Mouse (Mus musculus): ENCODE measurements around the gene Trpm1. TPM values are rescaled to one million over a fixed set of nuclear protein-coding genes. Genes with fewer than 3 reads are reported as not detected.

Trpm1 gene
- polyA plus RNA-seq, 1 experiment: not detected

- Histone ChIP-seq H3K4me1 (ENCODE audit: control insufficient read depth, insufficient read depth, insufficient read length, low read length) (0 out of 2 replicates have a peak, but pooled peaks cover 2% of the 10 kb centered on the region), H3K27ac (replicated peaks; ENCODE audit: low read depth, low read length) (no peak overlapping the region), H3K4me3 (ENCODE audit: insufficient read depth, low read depth, low read length) (no peak overlapping the region)
These were observed 84.1 kb downstream of the Trpm1 start for GRCm38 (mm10) chr7:64237747-64238146.

- Histone ChIP-seq H3K4me1 (ENCODE audit: control insufficient read depth, insufficient read depth, insufficient read length, low read length) (0 out of 2 replicates have a peak, but pooled peaks cover 2% of the 10 kb centered on the region), H3K27ac (replicated peaks; ENCODE audit: low read depth, low read length) (no peak overlapping the region), H3K4me3 (ENCODE audit: insufficient read depth, low read depth, low read length) (no peak overlapping the region)
These were observed 84.9 kb downstream of the Trpm1 start for GRCm38 (mm10) chr7:64238410-64239086.

- 0 out of 2 replicates have a peak, but pooled peaks cover 2% of the 10 kb centered on the region for H3K4me1 ChIP-seq (ENCODE audit: control insufficient read depth, insufficient read depth, insufficient read length, low read length)
- H3K27ac ChIP-seq (replicated peaks; ENCODE audit: low read depth, low read length): no peak overlapping the region
- no peak overlapping the region for H3K4me3 ChIP-seq (ENCODE audit: insufficient read depth, low read depth, low read length)
These were observed 85.6 kb downstream of the Trpm1 start for GRCm38 (mm10) chr7:64239138-64239805.

GRCm38 (mm10) chr7:64239806-64240315, 86.2 kb downstream of the Trpm1 start:
- Histone ChIP-seq H3K27ac (replicated peaks; ENCODE audit: low read depth, low read length) (no peak overlapping the region), H3K4me3 (ENCODE audit: insufficient read depth, low read depth, low read length) (no peak overlapping the region), H3K4me1 (ENCODE audit: control insufficient read depth, insufficient read depth, insufficient read length, low read length) (0 out of 2 replicates have a peak, but pooled peaks cover 2% of the 10 kb centered on the region)

GRCm38 (mm10) chr7:64242424-64242823, 88.8 kb downstream of the Trpm1 start:
- Histone ChIP-seq H3K4me1 (ENCODE audit: control insufficient read depth, insufficient read depth, insufficient read length, low read length) (0 out of 2 replicates have a peak, but pooled peaks cover 2% of the 10 kb centered on the region), H3K4me3 (ENCODE audit: insufficient read depth, low read depth, low read length) (no peak overlapping the region), H3K27ac (replicated peaks; ENCODE audit: low read depth, low read length) (no peak overlapping the region)

- Histone ChIP-seq H3K4me3 (ENCODE audit: insufficient read depth, low read depth, low read length) (no peak overlapping the region), H3K27ac (replicated peaks; ENCODE audit: low read depth, low read length) (no peak overlapping the region), H3K4me1 (ENCODE audit: control insufficient read depth, insufficient read depth, insufficient read length, low read length) (0 out of 2 replicates have a peak, but pooled peaks cover 2% of the 10 kb centered on the region)
These were observed 90.7 kb downstream of the Trpm1 start for GRCm38 (mm10) chr7:64244371-64244770.

GRCm38 (mm10) chr7:64246713-64247112, 93.1 kb downstream of the Trpm1 start:
- no peaks in the 10 kb centered on the region for H3K4me1 ChIP-seq (ENCODE audit: control insufficient read depth, insufficient read depth, insufficient read length, low read length)
- no peak overlapping the region for H3K27ac ChIP-seq (replicated peaks; ENCODE audit: low read depth, low read length)
- H3K4me3 ChIP-seq (ENCODE audit: insufficient read depth, low read depth, low read length): no peak overlapping the region

- no peak overlapping the region for H3K4me3 ChIP-seq (ENCODE audit: insufficient read depth, low read depth, low read length)
- no peaks in the 10 kb centered on the region for H3K4me1 ChIP-seq (ENCODE audit: control insufficient read depth, insufficient read depth, insufficient read length, low read length)
- H3K27ac ChIP-seq (replicated peaks; ENCODE audit: low read depth, low read length): no peak overlapping the region
These were observed 94.7 kb downstream of the Trpm1 start for GRCm38 (mm10) chr7:64248352-64248751.

GRCm38 (mm10) chr7:64249715-64250114, 96.1 kb downstream of the Trpm1 start:
- no peaks in the 10 kb centered on the region for H3K4me1 ChIP-seq (ENCODE audit: control insufficient read depth, insufficient read depth, insufficient read length, low read length)
- peak overlapping the region; percentile 51; the same call in 1 of the 2 replicates for H3K27ac ChIP-seq (replicated peaks; ENCODE audit: low read depth, low read length)
- H3K4me3 ChIP-seq (ENCODE audit: insufficient read depth, low read depth, low read length): no peak overlapping the region

GRCm38 (mm10) chr7:64250417-64250816, 96.8 kb downstream of the Trpm1 start:
- no peak overlapping the region for H3K4me3 ChIP-seq (ENCODE audit: insufficient read depth, low read depth, low read length)
- H3K4me1 ChIP-seq (ENCODE audit: control insufficient read depth, insufficient read depth, insufficient read length, low read length): no peaks in the 10 kb centered on the region
- no peak overlapping the region for H3K27ac ChIP-seq (replicated peaks; ENCODE audit: low read depth, low read length)

- Histone ChIP-seq H3K27ac (replicated peaks; ENCODE audit: low read depth, low read length) (no peak overlapping the region), H3K4me3 (ENCODE audit: insufficient read depth, low read depth, low read length) (no peak overlapping the region), H3K4me1 (ENCODE audit: control insufficient read depth, insufficient read depth, insufficient read length, low read length) (no peaks in the 10 kb centered on the region)
These were observed 100.1 kb downstream of the Trpm1 start for GRCm38 (mm10) chr7:64253736-64254135.

- H3K27ac ChIP-seq (replicated peaks; ENCODE audit: low read depth, low read length): no peak overlapping the region
- H3K4me1 ChIP-seq (ENCODE audit: control insufficient read depth, insufficient read depth, insufficient read length, low read length): no peaks in the 10 kb centered on the region
- no peak overlapping the region for H3K4me3 ChIP-seq (ENCODE audit: insufficient read depth, low read depth, low read length)
These were observed 112.1 kb downstream of the Trpm1 start for GRCm38 (mm10) chr7:64265502-64266279.

- no peak overlapping the region for H3K4me3 ChIP-seq (ENCODE audit: insufficient read depth, low read depth, low read length)
- H3K4me1 ChIP-seq (ENCODE audit: control insufficient read depth, insufficient read depth, insufficient read length, low read length): no peaks in the 10 kb centered on the region
- H3K27ac ChIP-seq (replicated peaks; ENCODE audit: low read depth, low read length): no peak overlapping the region
These were observed 113.0 kb downstream of the Trpm1 start for GRCm38 (mm10) chr7:64266587-64266986.

- Histone ChIP-seq H3K4me3 (ENCODE audit: insufficient read depth, low read depth, low read length) (no peak overlapping the region), H3K27ac (replicated peaks; ENCODE audit: low read depth, low read length) (no peak overlapping the region), H3K4me1 (ENCODE audit: control insufficient read depth, insufficient read depth, insufficient read length, low read length) (no peaks in the 10 kb centered on the region)
These were observed 118.3 kb downstream of the Trpm1 start for GRCm38 (mm10) chr7:64271926-64272325.

GRCm38 (mm10) chr7:64275518-64275917, 121.9 kb downstream of the Trpm1 start:
- no peak overlapping the region for H3K27ac ChIP-seq (replicated peaks; ENCODE audit: low read depth, low read length)
- no peaks in the 10 kb centered on the region for H3K4me1 ChIP-seq (ENCODE audit: control insufficient read depth, insufficient read depth, insufficient read length, low read length)
- no peak overlapping the region for H3K4me3 ChIP-seq (ENCODE audit: insufficient read depth, low read depth, low read length)

All from brown adipose tissue, adult 24 weeks (tissue).